Mouse (Mus musculus): ENCODE data around the gene Tpbgl. TPM values are rescaled to one million over a fixed set of nuclear protein-coding genes. Genes with fewer than 3 reads are reported as not detected.

Tpbgl gene
- not detected in 2 replicates for total RNA-seq (2014; fragmentation: Nextera tagmentation)
- total RNA-seq (2017) = not detected in 2 replicates

- ATAC-seq (replicated peaks; ENCODE audit: poor library complexity, severe bottlenecking) = no peak
Observed at GRCm38 (mm10) chr7:99626376-99627270, at the start of gene Tpbgl. Gene Tpbgl (minus strand): TSS chr7:99627103.

- ATAC-seq (replicated peaks; ENCODE audit: poor library complexity, severe bottlenecking) = peak; percentile 84
Observed at GRCm38 (mm10) chr7:99674890-99675289, 48.0 kb upstream of the Tpbgl start.

GRCm38 (mm10) chr7:99674209-99674608 lies 47.3 kb upstream of the Tpbgl start:
- peak; percentile 62 for ATAC-seq (replicated peaks; ENCODE audit: poor library complexity, severe bottlenecking)

DNA sequence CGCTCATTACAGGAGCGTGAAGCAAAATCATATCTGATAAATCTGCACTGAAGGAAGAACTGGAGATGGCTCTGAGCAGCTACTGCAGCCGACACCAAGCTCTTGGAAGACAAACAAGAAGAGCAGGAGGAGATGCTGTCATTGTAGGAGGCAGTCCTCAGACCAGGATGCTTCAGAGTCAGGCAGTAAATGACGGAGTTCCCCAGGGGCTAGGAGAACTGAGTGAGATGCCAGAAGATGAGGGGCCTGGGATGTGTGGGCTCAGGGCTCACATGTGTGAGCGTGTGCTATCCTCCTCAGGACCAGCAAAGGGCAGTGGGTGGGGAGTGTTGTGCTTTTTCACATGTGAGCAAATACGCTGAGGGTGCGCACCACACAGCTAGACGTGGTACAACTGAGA lies 46.3 kb upstream of the Tpbgl start:
- ATAC-seq (replicated peaks; ENCODE audit: poor library complexity, severe bottlenecking) = no peak

GRCm38 (mm10) chr7:99671544-99672435 lies 44.9 kb upstream of the Tpbgl start:
- ATAC-seq (replicated peaks; ENCODE audit: poor library complexity, severe bottlenecking) = no peak

DNA sequence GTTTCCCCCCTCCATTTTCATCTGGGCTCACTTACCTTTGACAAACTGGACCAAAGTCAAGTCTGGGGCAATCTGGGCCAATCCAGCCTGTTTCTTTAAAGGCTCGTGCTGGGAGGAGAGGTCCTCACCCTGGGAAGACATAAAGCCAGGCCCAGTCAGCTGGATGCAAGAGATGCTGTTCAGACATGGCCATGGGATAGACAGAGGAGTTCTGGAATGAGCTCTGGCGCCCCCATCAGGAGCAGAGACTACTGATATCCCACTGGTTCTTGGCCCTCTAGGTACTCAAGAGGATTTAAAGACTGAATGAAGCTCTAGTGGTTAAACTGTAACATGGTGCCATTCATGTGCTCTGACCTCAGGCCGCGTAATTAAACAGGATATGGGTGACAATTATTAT lies 44.0 kb upstream of the Tpbgl start:
- ATAC-seq (replicated peaks; ENCODE audit: poor library complexity, severe bottlenecking) = no peak

DNA sequence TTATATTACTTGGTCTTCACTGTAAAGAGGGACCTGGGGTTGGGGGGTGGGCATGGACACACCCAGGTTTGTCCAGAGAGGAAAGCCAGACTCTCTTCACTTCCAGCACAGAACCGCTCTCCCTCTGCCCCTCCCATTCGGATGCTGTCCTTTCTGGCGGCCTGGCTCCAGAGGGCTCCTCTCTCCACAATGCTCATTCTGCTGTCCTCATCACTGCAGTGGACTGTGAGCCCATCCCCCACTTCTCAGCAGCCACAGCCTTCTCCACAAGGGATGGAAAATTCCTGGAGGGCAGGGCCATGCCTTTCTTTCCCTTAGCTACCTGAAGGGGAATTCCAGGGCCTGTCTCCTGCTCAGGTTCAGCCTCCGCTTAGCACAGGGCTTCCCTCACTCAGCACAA lies 41.9 kb upstream of the Tpbgl start:
- no peak for ATAC-seq (replicated peaks; ENCODE audit: poor library complexity, severe bottlenecking)

GRCm38 (mm10) chr7:99667096-99667495 lies 40.2 kb upstream of the Tpbgl start:
- no peak for ATAC-seq (replicated peaks; ENCODE audit: poor library complexity, severe bottlenecking)

DNA sequence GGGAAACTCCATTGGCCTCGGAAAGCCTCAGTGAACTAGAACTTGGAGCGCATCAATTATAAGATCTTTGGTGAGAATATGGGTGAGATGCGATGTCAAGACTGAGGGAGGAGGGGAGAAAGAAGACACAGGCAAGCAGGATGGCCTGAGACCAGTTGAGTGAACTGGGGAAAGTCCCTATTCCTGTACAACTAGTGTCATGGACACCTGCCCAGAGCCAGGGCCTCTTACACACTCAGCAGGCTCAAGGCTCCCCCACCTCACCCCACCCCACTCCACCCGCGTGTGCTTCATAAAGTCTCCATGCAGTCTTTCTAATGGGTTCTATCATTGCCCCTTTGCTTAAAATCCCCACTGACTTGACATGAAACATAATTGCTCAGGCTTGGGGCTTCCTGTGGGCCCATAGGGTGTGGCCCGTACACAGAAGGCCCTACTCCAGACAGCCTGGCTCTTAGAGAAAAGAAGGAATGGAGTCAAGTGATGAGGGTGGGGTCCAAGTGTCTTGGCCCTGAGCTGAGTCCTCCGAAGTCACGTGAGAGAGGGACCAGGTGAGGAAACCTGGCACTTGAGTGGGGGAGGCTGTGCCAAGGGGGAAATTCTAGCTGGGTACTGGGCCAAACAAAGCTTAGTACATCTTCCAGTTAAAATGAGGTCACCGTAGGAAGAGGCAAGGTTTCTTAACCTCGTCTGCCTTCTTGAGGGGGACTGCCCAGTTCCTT lies 39.0 kb upstream of the Tpbgl start:
- no peak for ATAC-seq (replicated peaks; ENCODE audit: poor library complexity, severe bottlenecking)

GRCm38 (mm10) chr7:99664571-99665485 lies 37.9 kb upstream of the Tpbgl start:
- ATAC-seq (replicated peaks; ENCODE audit: poor library complexity, severe bottlenecking) = no peak

GRCm38 (mm10) chr7:99663507-99664220 lies 36.8 kb upstream of the Tpbgl start:
- no peak for ATAC-seq (replicated peaks; ENCODE audit: poor library complexity, severe bottlenecking)

DNA sequence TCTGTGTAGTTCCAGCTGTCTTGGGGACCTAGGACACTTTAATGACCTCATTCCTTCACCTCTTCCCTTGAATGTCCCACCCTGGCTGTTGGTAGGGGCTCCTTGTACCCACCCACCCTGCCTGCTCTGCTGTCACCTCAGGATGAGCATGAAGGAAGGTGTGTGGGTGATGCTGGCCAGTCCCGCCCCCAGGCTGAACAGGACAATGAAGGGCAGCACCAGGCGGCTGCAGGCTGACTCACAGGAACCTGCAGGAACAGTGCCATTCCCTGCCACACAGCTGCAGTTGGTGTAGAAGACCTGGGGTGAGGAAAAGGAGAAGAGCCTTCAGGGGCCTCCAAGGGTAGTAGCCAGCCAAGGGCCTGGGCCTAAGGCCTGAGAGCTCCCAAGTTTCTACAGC lies 35.4 kb upstream of the Tpbgl start:
- no peak for ATAC-seq (replicated peaks; ENCODE audit: poor library complexity, severe bottlenecking)

- no peak for ATAC-seq (replicated peaks; ENCODE audit: poor library complexity, severe bottlenecking)
Observed at GRCm38 (mm10) chr7:99661571-99662230, 34.8 kb upstream of the Tpbgl start.

DNA sequence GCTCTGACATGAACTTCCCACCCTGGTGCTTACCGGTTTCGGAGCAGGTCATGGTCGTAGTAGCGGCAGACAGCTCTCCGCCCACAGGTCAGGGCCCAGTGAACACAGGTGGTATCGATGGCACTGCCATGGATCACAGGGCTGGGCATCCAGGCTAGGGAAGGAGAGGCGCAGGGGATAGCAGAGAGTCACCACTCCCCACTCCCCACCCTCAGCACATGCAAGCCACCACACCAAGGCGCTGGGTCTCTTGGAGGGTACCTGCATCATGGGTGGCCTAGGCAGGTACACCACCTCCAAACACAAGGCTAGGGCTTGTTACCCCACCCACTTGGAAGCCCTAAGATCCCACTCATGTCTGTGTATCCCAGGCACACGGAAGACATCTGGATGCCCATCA lies 34.2 kb upstream of the Tpbgl start:
- no peak for ATAC-seq (replicated peaks; ENCODE audit: poor library complexity, severe bottlenecking)

DNA sequence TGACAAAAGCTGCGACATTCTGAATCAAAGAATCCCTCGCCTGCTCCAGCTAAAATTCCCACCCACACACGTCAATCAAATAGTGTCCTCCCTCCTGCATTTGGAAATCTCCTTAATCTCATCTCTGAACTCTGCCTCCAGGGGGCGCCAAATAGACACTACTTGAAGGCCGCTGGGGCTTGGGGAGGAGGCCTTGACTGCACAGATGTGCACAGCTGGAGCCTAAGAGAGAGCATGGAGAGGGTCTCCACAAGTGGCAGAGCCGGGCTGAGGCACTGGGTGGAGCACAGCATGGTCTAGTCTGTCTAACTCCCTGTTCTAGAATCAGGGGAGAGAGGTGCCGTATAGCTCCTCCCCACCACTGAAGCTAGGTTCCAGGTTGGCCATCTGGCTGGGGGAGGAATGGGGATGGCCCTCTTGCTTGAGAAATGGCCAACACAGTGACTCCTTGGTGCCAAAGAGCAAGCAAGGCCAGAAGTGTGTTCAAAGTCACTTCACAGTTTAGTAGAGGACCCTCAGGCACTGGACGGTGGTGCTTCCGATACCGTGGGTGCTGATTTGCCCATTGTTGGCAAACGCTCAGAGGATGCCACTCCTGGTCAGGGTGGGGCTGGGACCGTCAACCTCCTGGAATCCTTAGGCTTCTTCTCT lies 32.6 kb upstream of the Tpbgl start:
- ATAC-seq (replicated peaks; ENCODE audit: poor library complexity, severe bottlenecking) = peak; percentile 69

GRCm38 (mm10) chr7:99654244-99654643 lies 27.3 kb upstream of the Tpbgl start:
- no peak for ATAC-seq (replicated peaks; ENCODE audit: poor library complexity, severe bottlenecking)

DNA sequence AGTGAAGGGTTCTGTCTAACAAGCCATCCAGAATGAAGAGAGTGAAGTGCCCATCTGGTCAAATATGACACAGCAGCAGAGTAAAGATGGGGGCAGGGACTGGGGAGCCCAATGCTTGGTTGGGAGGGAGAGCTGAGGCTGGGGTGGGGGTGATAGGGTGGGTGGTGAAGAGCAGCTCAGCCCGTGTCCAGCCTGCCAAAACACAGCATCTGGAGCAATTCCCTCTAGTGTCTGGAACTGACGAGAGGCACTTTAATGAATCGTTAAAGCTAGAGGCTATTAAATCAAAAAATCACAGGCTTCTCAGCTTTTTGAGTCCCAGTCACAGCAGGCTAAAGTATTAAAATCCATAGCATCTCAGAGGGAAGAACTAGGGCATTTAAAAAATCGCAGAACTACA lies 22.7 kb upstream of the Tpbgl start:
- ATAC-seq (replicated peaks; ENCODE audit: poor library complexity, severe bottlenecking) = no peak

GRCm38 (mm10) chr7:99648623-99649022 lies 21.7 kb upstream of the Tpbgl start:
- 0 out of 2 replicates have a peak, but pooled peaks have one; percentile 37 for ATAC-seq (replicated peaks; ENCODE audit: poor library complexity, severe bottlenecking)
